Mouse (Mus musculus) erythroblast, embryonic 14.5 days (primary cell): ENCODE data around the gene Akap13.

Source experiments
- GATA1 ChIP-seq: IDR thresholded peaks from 2 replicates; pipeline ENCODE4 v1.6.1; 2012; ENCODE audit warnings: low read length, inconsistent platforms, mixed read lengths
- TAL1 ChIP-seq: IDR thresholded peaks from 3 replicates; pipeline ENCODE4 v1.6.1; 2012; ENCODE audit warnings: low read length, inconsistent platforms, mixed read lengths

DNA sequence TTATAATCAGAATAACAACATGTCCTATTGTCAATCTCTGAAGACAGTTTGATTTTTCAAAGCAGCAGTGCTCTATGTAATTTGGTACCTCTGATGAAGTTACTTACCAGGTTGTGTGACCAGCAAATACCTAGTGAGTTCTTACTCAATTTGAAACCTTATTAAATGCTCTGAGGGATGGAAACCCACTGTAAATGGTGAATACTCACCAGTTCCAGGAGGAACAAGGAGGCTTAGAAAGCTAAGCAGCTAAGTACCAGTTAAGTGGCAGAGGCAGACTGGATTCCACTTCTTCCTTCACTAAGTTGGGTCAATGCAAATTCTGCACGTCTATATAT is 231.5 kb downstream of the Akap13 start:
- TF ChIP-seq GATA1 (no peak), TAL1 (no peak)
